Mouse (Mus musculus) myocyte (in vitro differentiated cells): ENCODE measurements at regions not wholly inside any gene's neighbourhood (a gene's known extent, or its start where the extent isn't known, plus 50 kb on each side); places are given as distances from the start of the nearest gene placed in this dataset.

Experiments used
- CEBPB ChIP-seq: IDR thresholded peaks from 2 replicates; pipeline ENCODE4 v1.6.1; 2011; ENCODE audit warnings: mild to moderate bottlenecking, moderate library complexity; ENCODE audit not compliant: poor library complexity, insufficient read depth, severe bottlenecking
- E2F4 ChIP-seq: IDR thresholded peaks from one replicate; pipeline ENCODE4 v1.6.1; 2011; ENCODE audit warnings: mild to moderate bottlenecking, control low read depth, moderate library complexity; ENCODE audit not compliant: insufficient read depth
- MAX ChIP-seq: IDR thresholded peaks from one replicate; pipeline ENCODE4 v1.6.1; 2011; ENCODE audit warnings: low read depth, mild to moderate bottlenecking, control low read depth
- MYOD1 ChIP-seq, 3 experiments: IDR thresholded peaks; one replicate each; pipeline ENCODE4 v1.6.1; 2011; ENCODE audit warnings: control low read depth in 2 of 3, low read depth in 2 of 3, mild to moderate bottlenecking in 2 of 3, moderate library complexity in 1 of 3; ENCODE audit not compliant: insufficient read length in 2 of 3, control insufficient read depth in 1 of 3
- MYOG ChIP-seq, 3 experiments: IDR thresholded peaks; one replicate each; pipeline ENCODE4 v1.6.1; 2011; ENCODE audit warnings: control low read depth in 2 of 3, low read depth in 2 of 3, mild to moderate bottlenecking in 2 of 3; ENCODE audit not compliant: insufficient read length in 2 of 3, control insufficient read depth in 1 of 3, insufficient read depth in 1 of 3
- POLR2A ChIP-seq: IDR thresholded peaks from one replicate; pipeline ENCODE4 v1.6.1; 2011; ENCODE audit warnings: low read depth, mild to moderate bottlenecking, control low read depth, moderate library complexity; ENCODE audit not compliant: insufficient read length
- POLR2AphosphoS2 ChIP-seq: IDR thresholded peaks from one replicate; pipeline ENCODE4 v1.6.1; 2011; ENCODE audit warnings: low read depth, control low read depth; ENCODE audit not compliant: insufficient read length
- TCF12 ChIP-seq: IDR thresholded peaks from one replicate; pipeline ENCODE4 v1.6.1; 2011; ENCODE audit warnings: mild to moderate bottlenecking, control low read depth; ENCODE audit not compliant: poor library complexity, insufficient read depth, severe bottlenecking
- TCF3 ChIP-seq: IDR thresholded peaks from one replicate; pipeline ENCODE4 v1.6.1; 2011; ENCODE audit warnings: low read depth, control low read depth; ENCODE audit not compliant: insufficient read length
- USF1 ChIP-seq: IDR thresholded peaks from one replicate; pipeline ENCODE4 v1.6.1; 2011; ENCODE audit warnings: low read depth, mild to moderate bottlenecking, control low read depth, moderate library complexity

- no peak for TF ChIP-seq POLR2A
- TF ChIP-seq MYOG (IDR thresholded peaks at IDR 0.05; ENCODE audit: control insufficient read depth in 1 of 3, insufficient read depth in 1 of 3, insufficient read length in 2 of 3, low read depth in 2 of 3) = no peak
- TF ChIP-seq USF1 = no peak
- no peak for TF ChIP-seq POLR2AphosphoS2
- no peak for TF ChIP-seq E2F4
- TF ChIP-seq TCF12 = no peak
- TF ChIP-seq MYOD1 (IDR thresholded peaks at IDR 0.05; ENCODE audit: control insufficient read depth in 1 of 3, insufficient read length in 2 of 3, low read depth in 2 of 3) = no peak
- TF ChIP-seq MAX = no peak
- TF ChIP-seq TCF3 = no peak
- TF ChIP-seq CEBPB = no peak
Measured at GRCm38 (mm10) chr3:121009223-121009622, 162.3 kb downstream of the Rwdd3 start.
